Mouse (Mus musculus): ENCODE measurements around the gene Ppp6r3. TPM values are rescaled to one million over a fixed set of nuclear protein-coding genes. Genes with fewer than 3 reads are reported as not detected.
A peak's percentile ranks its signal among the peaks of the same experiment; 100 is the strongest.

The Ppp6r3 gene
- polyA plus RNA-seq, 1 experiment from 2014 or later: 70.7 TPM

DNA sequence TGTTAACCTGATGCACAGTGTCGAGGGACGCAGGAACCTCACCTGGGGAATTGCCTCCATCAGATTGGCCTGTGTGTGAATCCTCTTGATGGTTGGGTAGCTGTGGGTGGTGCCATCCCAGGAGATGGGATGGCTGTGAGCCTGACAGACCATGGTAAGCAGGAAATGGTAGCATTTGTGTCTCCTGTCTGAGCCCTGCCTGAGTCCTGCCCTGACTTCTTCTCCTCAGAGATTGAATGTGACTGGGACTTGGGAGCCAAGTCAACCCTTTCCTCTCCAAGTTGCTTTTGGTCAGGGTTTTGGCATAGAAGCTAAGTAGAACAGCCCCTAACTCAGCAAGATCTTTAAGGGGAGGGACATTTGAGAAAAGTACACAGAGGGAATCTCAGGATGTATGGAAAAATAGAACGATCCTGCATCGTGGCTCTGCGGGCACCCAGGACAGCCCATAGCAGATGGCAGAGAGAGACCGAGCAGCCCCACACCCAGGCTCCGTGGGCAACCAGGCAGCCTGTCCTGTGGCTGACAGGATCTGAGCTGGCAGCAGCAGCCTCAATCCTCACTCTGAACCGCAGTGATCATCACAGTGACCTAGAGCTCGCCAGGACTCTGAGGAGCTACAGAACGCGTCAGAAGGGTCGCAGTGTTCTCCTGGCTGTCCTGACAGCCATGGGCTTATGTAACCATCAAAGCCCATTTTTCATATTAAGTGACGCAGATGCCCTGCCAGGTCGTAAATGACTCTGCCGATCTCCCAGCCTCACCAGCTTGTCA lies 147.3 kb downstream of the Ppp6r3 start:
- ATAC-seq (ENCODE audit: insufficient number of reproducible peaks, insufficient read depth, low FRiP score, low TSS enrichment): no peak
- no peak overlapping the region for H3K4me2 ChIP-seq (replicated peaks)
- no peaks in the 10 kb centered on the region for H3K4me1 ChIP-seq
- no peak overlapping the region for H3K4me3 ChIP-seq
- no peaks in the 10 kb centered on the region for H3K27me3 ChIP-seq
- H3K9ac ChIP-seq: no peak overlapping the region
- no peaks in the 10 kb centered on the region for H3K36me3 ChIP-seq
- no peak overlapping the region for H3K27ac ChIP-seq
- 87% methylated on average over 15 of the region's 15 CpGs for WGBS
- H3K9me3 ChIP-seq: no peaks in the 10 kb centered on the region

DNA sequence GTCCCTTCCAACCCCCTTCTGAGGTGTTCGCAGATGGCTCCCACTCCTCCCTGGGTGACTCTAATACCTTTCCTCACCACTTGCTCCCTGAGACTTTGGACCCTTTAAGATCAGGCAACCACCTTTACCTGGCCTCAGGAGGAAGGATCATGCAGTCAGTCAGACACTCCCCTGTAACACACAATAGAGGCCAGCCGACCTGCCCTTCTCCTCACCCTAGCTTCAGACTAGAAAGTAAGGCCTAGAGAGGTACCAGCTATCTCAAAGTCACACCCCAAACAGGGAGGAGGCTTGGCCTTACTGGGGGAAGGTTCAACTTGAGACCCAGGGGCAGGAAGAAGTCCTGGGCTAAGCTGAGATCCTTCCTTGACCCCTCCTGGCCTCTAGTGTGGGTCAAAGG lies 151.3 kb downstream of the Ppp6r3 start:
- Histone ChIP-seq H3K4me1 (no peaks in the 10 kb centered on the region), H3K9ac (no peak overlapping the region), H3K27me3 (no peaks in the 10 kb centered on the region), H3K27ac (no peak overlapping the region), H3K36me3 (no peaks in the 10 kb centered on the region), H3K4me2 (replicated peaks) (no peak overlapping the region), H3K9me3 (no peaks in the 10 kb centered on the region), H3K4me3 (no peak overlapping the region)
- WGBS: 77% methylated on average over 2 of the region's 2 CpGs
- ATAC-seq (ENCODE audit: insufficient number of reproducible peaks, insufficient read depth, low FRiP score, low TSS enrichment): no peak

DNA sequence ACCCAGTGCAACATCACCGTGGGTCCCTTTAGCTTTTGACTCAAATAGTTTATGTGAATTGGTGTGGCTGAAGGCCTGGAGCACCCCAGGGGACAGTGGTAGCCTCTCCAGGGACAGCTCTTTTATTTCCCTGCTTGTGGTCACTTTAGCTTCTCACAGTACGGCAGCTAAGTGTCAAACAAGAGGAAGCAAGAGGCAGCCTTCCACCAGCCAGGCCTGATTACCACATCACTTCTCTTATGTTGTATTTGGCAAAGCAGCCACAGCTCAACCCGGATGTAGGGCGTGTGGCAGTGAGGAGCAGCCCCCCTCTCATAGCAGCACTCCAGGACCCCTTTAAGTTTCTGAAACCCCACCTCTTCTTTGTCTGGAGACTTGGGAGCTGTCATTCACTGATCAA lies 152.6 kb downstream of the Ppp6r3 start:
- WGBS: 67% methylated on average over 4 of the region's 4 CpGs
- H3K4me3 ChIP-seq: no peak overlapping the region
- no peak for ATAC-seq (ENCODE audit: insufficient number of reproducible peaks, insufficient read depth, low FRiP score, low TSS enrichment)

DNA sequence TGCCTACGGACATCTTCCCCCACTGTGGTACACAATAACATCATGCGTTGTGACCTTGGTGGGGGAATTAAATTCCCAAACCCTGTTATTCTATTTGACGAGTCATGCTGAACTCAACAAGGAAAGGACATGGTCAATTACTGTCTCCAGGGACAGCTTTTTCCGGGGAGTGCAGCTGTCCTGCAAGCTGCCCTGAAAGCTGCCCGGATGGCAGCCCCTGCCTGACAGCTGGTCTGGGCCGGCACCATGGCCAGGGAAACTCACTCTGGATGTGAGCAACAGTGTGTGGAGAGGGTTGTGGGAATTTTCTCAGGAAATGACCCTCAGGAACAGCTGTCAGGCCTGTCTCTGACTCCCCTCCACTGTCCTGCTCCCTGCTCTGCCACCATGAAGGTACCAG lies 153.1 kb downstream of the Ppp6r3 start:
- Histone ChIP-seq H3K9me3 (no peaks in the 10 kb centered on the region), H3K4me2 (replicated peaks) (no peak overlapping the region), H3K36me3 (no peaks in the 10 kb centered on the region), H3K27ac (no peak overlapping the region), H3K27me3 (no peaks in the 10 kb centered on the region), H3K4me1 (no peaks in the 10 kb centered on the region), H3K4me3 (no peak overlapping the region), H3K9ac (no peak overlapping the region)
- 63% methylated on average over 6 of the region's 6 CpGs for WGBS
- ATAC-seq (ENCODE audit: insufficient number of reproducible peaks, insufficient read depth, low FRiP score, low TSS enrichment): no peak

More for the DNA sequence above, 152.6 kb downstream of the Ppp6r3 start:
- Histone ChIP-seq H3K27me3 (no peaks in the 10 kb centered on the region), H3K4me1 (no peaks in the 10 kb centered on the region), H3K4me2 (replicated peaks) (no peak overlapping the region), H3K27ac (no peak overlapping the region), H3K36me3 (no peaks in the 10 kb centered on the region), H3K9me3 (no peaks in the 10 kb centered on the region), H3K9ac (no peak overlapping the region)

DNA sequence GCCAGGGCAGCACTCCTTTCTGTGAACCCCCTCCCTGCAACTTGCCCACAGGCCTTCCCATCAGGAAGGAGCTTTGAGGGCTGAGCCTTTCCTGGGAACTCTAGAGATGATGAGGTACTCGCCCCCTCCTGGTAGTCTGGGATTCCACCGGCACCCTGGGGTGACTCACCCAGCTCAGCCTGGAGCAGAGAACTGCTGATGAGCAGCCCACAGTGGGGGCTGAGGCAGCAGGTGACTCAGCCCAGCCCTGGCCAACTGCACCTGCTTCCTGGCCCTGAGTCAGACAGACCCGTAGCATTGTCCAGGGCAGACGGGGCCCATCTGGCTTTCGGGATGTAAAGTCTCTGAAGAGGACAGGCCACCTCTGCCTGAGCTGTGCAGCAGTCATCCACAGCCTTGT lies 156.3 kb downstream of the Ppp6r3 start:
- H3K27ac ChIP-seq: no peak overlapping the region
- no peak overlapping the region for H3K4me2 ChIP-seq (replicated peaks)
- H3K36me3 ChIP-seq: no peaks in the 10 kb centered on the region
- H3K4me1 ChIP-seq: peaks cover 3% of the 10 kb centered on the region; the same call in 1 of the 2 replicates
- no peak overlapping the region for H3K9ac ChIP-seq
- H3K27me3 ChIP-seq: peaks cover 16% of the 10 kb centered on the region
- 58% methylated on average over 5 of the region's 5 CpGs for WGBS
- no peak overlapping the region for H3K4me3 ChIP-seq
- ATAC-seq (ENCODE audit: insufficient number of reproducible peaks, insufficient read depth, low FRiP score, low TSS enrichment): no peak
- H3K9me3 ChIP-seq: no peaks in the 10 kb centered on the region

DNA sequence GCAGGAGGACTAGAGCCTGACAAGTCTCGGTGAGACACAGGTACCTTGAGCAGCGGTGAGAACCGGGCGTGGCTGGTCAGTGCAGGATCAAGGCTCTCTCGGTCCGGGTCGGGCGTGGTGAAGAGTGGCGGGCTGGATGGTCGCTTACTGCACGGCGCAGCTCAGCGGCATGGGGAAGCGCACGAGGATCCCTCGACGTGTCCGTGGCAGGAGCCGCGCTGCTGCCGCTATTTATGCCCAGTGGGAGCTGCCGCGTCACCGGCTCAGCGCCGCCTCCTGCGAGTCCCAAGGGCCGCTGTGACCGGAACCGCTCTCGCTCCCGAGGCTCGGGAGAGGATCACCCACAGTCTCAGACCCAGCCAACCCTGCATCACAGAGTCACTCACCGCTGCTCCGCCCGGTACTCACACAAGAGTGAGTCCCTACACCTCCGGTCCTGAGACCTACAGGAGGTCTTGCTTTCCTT lies 161.2 kb downstream of the Ppp6r3 start, which contains the start of gene Gal:
Gal (minus strand) TSS at position 277 of the 466 bp plus-strand sequence.
- peak within 1 kb of the TSS; percentile 15 for H3K9ac ChIP-seq
- no peak for ATAC-seq (ENCODE audit: insufficient number of reproducible peaks, insufficient read depth, low FRiP score, low TSS enrichment)
- H3K4me3 ChIP-seq: peak within 1 kb of the TSS; percentile 31
- H3K4me2 ChIP-seq (replicated peaks): peak within 1 kb of the TSS; percentile 59
- peaks cover 7% of the 10 kb centered on the region; the same call in 1 of the 2 replicates for H3K4me1 ChIP-seq
- 4% methylated on average over 37 of the region's 37 CpGs for WGBS
- no peaks in the 10 kb centered on the region for H3K36me3 ChIP-seq
- no peak within 1 kb of the TSS for H3K27ac ChIP-seq
- peaks cover 32% of the 10 kb centered on the region for H3K27me3 ChIP-seq
- H3K9me3 ChIP-seq: no peaks in the 10 kb centered on the region

DNA sequence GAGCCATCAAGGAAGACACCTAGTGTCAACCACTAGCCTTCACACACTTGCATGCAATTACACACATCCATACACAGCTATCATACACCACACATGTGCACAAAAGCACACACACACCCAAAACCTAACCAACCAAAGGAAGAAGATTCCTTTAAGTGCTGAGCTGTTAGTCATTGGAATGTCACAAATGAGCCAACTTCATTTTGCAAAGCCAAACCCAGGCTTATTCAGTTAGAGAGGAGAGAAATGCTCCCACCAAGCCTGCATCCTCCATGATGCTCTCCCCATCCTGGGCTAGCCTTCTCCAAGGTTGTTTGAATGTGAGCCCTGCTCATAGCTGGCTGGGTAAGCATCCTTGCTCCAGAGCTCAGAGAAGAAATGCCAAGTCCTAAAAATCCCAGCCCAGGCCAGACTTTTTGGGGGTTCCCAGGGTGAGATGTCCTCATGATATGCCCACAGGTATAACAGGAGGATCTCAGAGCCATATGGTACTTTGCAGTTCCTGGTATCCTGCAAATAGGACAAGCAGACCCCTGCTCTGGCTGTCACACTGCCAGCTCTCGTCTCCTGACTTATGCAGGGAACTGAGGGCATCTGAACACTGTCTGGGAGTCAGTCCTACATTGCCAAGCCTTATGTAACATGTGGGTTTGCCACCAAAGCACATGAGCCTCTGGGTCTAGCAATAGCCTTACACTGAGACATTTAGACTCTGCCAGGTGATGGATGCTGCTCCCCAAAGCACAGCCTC lies 169.8 kb downstream of the Ppp6r3 start:
- 0 out of 2 replicates have a peak, but pooled peaks cover 6% of the 10 kb centered on the region for H3K9me3 ChIP-seq
- 66% methylated on average over 1 of the region's 1 CpGs for WGBS
- H3K27ac ChIP-seq: no peak overlapping the region
- ATAC-seq (ENCODE audit: insufficient number of reproducible peaks, insufficient read depth, low FRiP score, low TSS enrichment): no peak
- no peak overlapping the region for H3K4me3 ChIP-seq
- no peaks in the 10 kb centered on the region for H3K27me3 ChIP-seq
- H3K9ac ChIP-seq: no peak overlapping the region
- H3K4me1 ChIP-seq: no peaks in the 10 kb centered on the region
- H3K4me2 ChIP-seq (replicated peaks): no peak overlapping the region
- H3K36me3 ChIP-seq: no peaks in the 10 kb centered on the region

Other genes with a start within 250 kb of the Ppp6r3 start
- gene Tesmin, start 186.9 kb downstream of the Ppp6r3 start, polyA plus RNA-seq (2016; fragmentation: Nextera tagmentation; extraction: Ambion mirVana): 0.27 and 0.37 TPM in 2 replicates
- gene Gal, start 161.2 kb downstream of the Ppp6r3 start, polyA plus RNA-seq (2016; fragmentation: Nextera tagmentation; extraction: Ambion mirVana): 10.5 and 17.0 TPM in 2 replicates
- gene Lrp5, start 110.8 kb upstream of the Ppp6r3 start, polyA plus RNA-seq (2016; fragmentation: Nextera tagmentation; extraction: Ambion mirVana): 7.1 and 7.9 TPM in 2 replicates
- gene 1810055G02Rik, start 132.5 kb upstream of the Ppp6r3 start, polyA plus RNA-seq (2016; fragmentation: Nextera tagmentation; extraction: Ambion mirVana): 42.0 and 44.7 TPM in 2 replicates
- 42.2 TPM in 2 replicates for gene Kmt5b, start 191.7 kb upstream of the Ppp6r3 start, polyA plus RNA-seq (2016; fragmentation: Nextera tagmentation; extraction: Ambion mirVana)